8 mouse cellular contexts compared by ENCODE assay signal in the genomic region with DNA sequence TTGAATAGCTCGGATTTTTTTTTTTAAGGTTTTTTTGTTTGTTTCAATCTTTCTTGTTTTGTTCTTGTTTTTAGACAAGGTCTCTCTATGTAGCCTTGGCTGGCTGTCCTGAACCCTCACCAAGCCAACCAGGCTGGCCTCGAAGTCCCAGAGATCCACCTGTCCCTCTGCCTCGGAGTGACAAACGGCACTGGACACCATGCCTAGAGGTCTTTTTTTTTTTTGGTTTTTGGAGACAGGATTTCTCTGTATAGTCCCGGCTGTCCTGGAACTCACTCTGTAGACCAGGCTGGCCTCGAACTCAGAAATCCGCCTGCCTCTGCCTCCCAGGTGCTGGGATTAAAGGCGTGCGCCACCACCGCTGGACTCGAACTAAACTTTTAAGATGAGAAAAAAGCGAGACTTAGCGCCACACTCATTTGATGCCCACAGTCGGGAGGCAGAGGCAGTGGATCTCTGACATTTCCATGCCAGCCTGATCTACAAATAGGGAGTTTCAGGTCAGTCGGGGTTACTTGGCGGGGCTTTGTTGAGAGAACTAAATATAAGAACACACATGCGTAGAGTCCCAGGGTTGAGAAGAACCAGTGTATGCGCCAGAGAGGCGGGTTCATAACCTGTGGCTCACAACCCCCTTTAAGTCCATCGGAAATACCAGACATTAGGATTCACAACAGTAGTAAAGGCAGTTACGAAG. TPM values are rescaled to one million over a fixed set of nuclear protein-coding genes. Genes with fewer than 3 reads are reported as not detected.
A peak's percentile ranks its signal among the peaks of the same experiment; 100 is the strongest.
DNase-seq lines count a peak whose midpoint lies in the region; ATAC-seq and TF ChIP-seq lines count a peak whose summit lies in the region.

No protein-coding gene starts in this region.

- no peak for DNase-seq in heart, adult 9 months (ENCODE audit: low spot score in 2 of 2)
- no peak for DNase-seq in ES-E14 (ENCODE audit: low read depth, low spot score)
- DNase-seq in liver, postnatal 0 days: no peak
- DNase-seq in adrenal gland, adult 8-10 months: no peak
- DNase-seq in embryo, embryonic 9.5 days (ENCODE audit: extremely low spot score): no peak

- peaks cover 7% of the 10 kb centered on the region; the same call in 1 of the 2 replicates for H3K36me3 ChIP-seq in heart, embryonic 11.5 days (ENCODE audit: control insufficient read depth, insufficient read depth, low read length)
- peaks cover 14% of the 10 kb centered on the region; the same call in 1 of the 2 replicates for H3K36me3 ChIP-seq in ES-E14 (ENCODE audit: control insufficient read depth, insufficient read depth, low read length, poor library complexity, severe bottlenecking)
- peaks cover 8% of the 10 kb centered on the region for H3K36me3 ChIP-seq in heart, embryonic 16.5 days (ENCODE audit: control insufficient read depth, insufficient read depth)
- H3K36me3 ChIP-seq in liver, postnatal 0 days (replicated peaks; ENCODE audit: insufficient read depth, low read length): peaks cover 36% of the 10 kb centered on the region

- no peaks in the 10 kb centered on the region for H3K9me3 ChIP-seq in heart, embryonic 11.5 days (replicated peaks; ENCODE audit: control insufficient read depth, low read length)
- no peaks in the 10 kb centered on the region for H3K9me3 ChIP-seq in ES-E14 (ENCODE audit: control insufficient read depth, insufficient read depth, low read depth, low read length)
- no peaks in the 10 kb centered on the region for H3K9me3 ChIP-seq in heart, embryonic 16.5 days (replicated peaks; ENCODE audit: control insufficient read depth, low read length)
- H3K9me3 ChIP-seq in liver, postnatal 0 days (ENCODE audit: low read length): no peaks in the 10 kb centered on the region

- 58% methylated on average over 21 of the region's 21 CpGs for WGBS in heart, embryonic 11.5 days (ENCODE audit: insufficient replicate concordance)
- 55% methylated on average over 21 of the region's 21 CpGs for WGBS in heart, embryonic 16.5 days
- 60% methylated on average over 21 of the region's 21 CpGs for WGBS in liver, postnatal 0 days (ENCODE audit: insufficient replicate concordance)

- in situ Hi-C loops in ES-E14 (cut with MboI; ENCODE audit: low sequenced_read_pairs in 2 of 2, unreplicated experiment in 2 of 2): no loop called here

- no peaks in the 10 kb centered on the region for H3K27me3 ChIP-seq in heart, embryonic 11.5 days (ENCODE audit: control insufficient read depth, insufficient read depth, low read length)
- H3K27me3 ChIP-seq in heart, embryonic 16.5 days (ENCODE audit: control insufficient read depth, insufficient read depth, low read length): no peaks in the 10 kb centered on the region
- H3K27me3 ChIP-seq in liver, postnatal 0 days (ENCODE audit: insufficient read depth, low read length): no peaks in the 10 kb centered on the region

- peak overlapping the region; percentile 98 for H3K4me2 ChIP-seq in heart, embryonic 11.5 days
- peak overlapping the region; percentile 97 for H3K4me2 ChIP-seq in heart, embryonic 16.5 days (ENCODE audit: low read depth, low read length)
- H3K4me2 ChIP-seq in liver, postnatal 0 days (ENCODE audit: low read depth, low read length): peak overlapping the region; percentile 100

- no peak for ATAC-seq in heart, embryonic 11.5 days (replicated peaks; ENCODE audit: insufficient number of reproducible peaks, low FRiP score, low TSS enrichment)
- no peak for ATAC-seq in heart, embryonic 16.5 days (replicated peaks; ENCODE audit: extremely low read depth, insufficient read depth, low FRiP score)
- ATAC-seq in liver, postnatal 0 days: no peak
- no peak for ATAC-seq in frontal cortex, adult (ENCODE audit: low TSS enrichment)

- peaks cover 15% of the 10 kb centered on the region for H3K4me1 ChIP-seq in heart, embryonic 11.5 days (ENCODE audit: control insufficient read depth, insufficient read depth, low read length)
- H3K4me1 ChIP-seq in ES-E14 (ENCODE audit: control insufficient read depth in 2 of 2, insufficient read depth in 2 of 2, low read length in 2 of 2, poor library complexity in 1 of 2): peaks cover 0 to 20% of the 10 kb centered on the region in 2 experiments; a peak in 1 of 4 replicates
- H3K4me1 ChIP-seq in heart, embryonic 16.5 days (ENCODE audit: control insufficient read depth, insufficient read depth, low read length): peaks cover 16% of the 10 kb centered on the region
- H3K4me1 ChIP-seq in liver, postnatal 0 days (ENCODE audit: insufficient read depth): peaks cover 11% of the 10 kb centered on the region

- TF ChIP-seq CTCF in liver, postnatal 0 days (IDR thresholded peaks at IDR 0.05; ENCODE audit: low read depth): no peak

- H3K9ac ChIP-seq in heart, embryonic 11.5 days (ENCODE audit: low read depth, low read length): peak overlapping the region; percentile 91
- H3K9ac ChIP-seq in ES-E14 (ENCODE audit: insufficient read depth, low read depth, low read length, poor library complexity, severe bottlenecking): peak overlapping the region; percentile 86; the same call in 1 of the 2 replicates
- H3K9ac ChIP-seq in heart, embryonic 16.5 days (ENCODE audit: low read length): peak overlapping the region; percentile 79
- H3K9ac ChIP-seq in liver, postnatal 0 days (replicated peaks): peak overlapping the region; percentile 80

- no peak for TF ChIP-seq EP300 in liver, postnatal 0 days (IDR thresholded peaks at IDR 0.05; ENCODE audit: low read depth)

- no peak overlapping the region for H3K27ac ChIP-seq in heart, embryonic 11.5 days (ENCODE audit: low read depth, low read length)
- H3K27ac ChIP-seq in ES-E14 (ENCODE audit: insufficient read depth, low read depth, low read length, poor library complexity, severe bottlenecking): no peak overlapping the region
- H3K27ac ChIP-seq in heart, embryonic 16.5 days (ENCODE audit: low read length): no peak overlapping the region
- H3K27ac ChIP-seq in liver, postnatal 0 days (ENCODE audit: low read depth): no peak overlapping the region

- peak overlapping the region; percentile 94 for H3K4me3 ChIP-seq in heart, embryonic 11.5 days (ENCODE audit: low read depth, low read length)
- H3K4me3 ChIP-seq in ES-E14 (ENCODE audit: insufficient read depth in 1 of 2, low read depth in 1 of 2, low read length in 2 of 2, poor library complexity in 1 of 2, severe bottlenecking in 1 of 2): peak overlapping the region; percentile 74 to 75
- H3K4me3 ChIP-seq in heart, embryonic 16.5 days (ENCODE audit: low read length): peak overlapping the region; percentile 64
- H3K4me3 ChIP-seq in liver, postnatal 0 days (ENCODE audit: low read depth, low read length): peak overlapping the region; percentile 89

TF ChIP-seq in ES-E14, 5 proteins besides CTCF, POLR2A, EP300 and RAD21:
- TF ChIP-seq HCFC1 (IDR thresholded peaks at IDR 0.05; ENCODE audit: borderline replicate concordance, insufficient read depth, low read length) (no peak), ZNF384 (IDR thresholded peaks at IDR 0.05; ENCODE audit: low read depth, low read length) (no peak), ZC3H11A (IDR thresholded peaks at IDR 0.05; ENCODE audit: borderline replicate concordance, low read depth, low read length) (no peak), MAFK (IDR thresholded peaks at IDR 0.05; ENCODE audit: insufficient read depth, low read depth, low read length) (no peak)

RNA-seq across cellular contexts. Expression of a gene that starts 0.9 kb away (rescaled TPM):
- polyA plus RNA-seq in heart, embryonic 11.5 days (2014; fragmentation: Nextera tagmentation; extraction: Ambion mirVana): 25.8 and 27.8 TPM in 2 replicates
- 65.8 and 129 TPM in 2 replicates for total RNA-seq in ES-E14 (2012; rRNA removed)
- polyA plus RNA-seq in heart, embryonic 16.5 days (2015; fragmentation: Nextera tagmentation; extraction: Ambion mirVana): 40.8 and 42.9 TPM in 2 replicates
- polyA plus RNA-seq in liver, postnatal 0 days (2015; fragmentation: Nextera tagmentation; extraction: Ambion mirVana): 6.8 and 7.4 TPM in 2 replicates
- 10 to 100 TPM; 42.1 to 76.2 (median 60.1) TPM for total RNA-seq in adrenal gland, adult 8-10 months (2022)

RNA-seq across cellular contexts. Expression of a gene that starts 11.7 kb away (rescaled TPM):
- 147 and 151 TPM in 2 replicates for polyA plus RNA-seq in heart, embryonic 11.5 days (2014; fragmentation: Nextera tagmentation; extraction: Ambion mirVana)
- total RNA-seq in ES-E14 (2012; rRNA removed): 175 and 201 TPM in 2 replicates
- 125 and 133 TPM in 2 replicates for polyA plus RNA-seq in heart, embryonic 16.5 days (2015; fragmentation: Nextera tagmentation; extraction: Ambion mirVana)
- 82.2 and 85.5 TPM in 2 replicates for polyA plus RNA-seq in liver, postnatal 0 days (2015; fragmentation: Nextera tagmentation; extraction: Ambion mirVana)
- 100 to 1,000 TPM in 1 of 4 experiments, 10 to 100 TPM in 3; 74.1 to 119 (median 79.6) TPM for total RNA-seq in adrenal gland, adult 8-10 months (2022)

RNA-seq across cellular contexts. Expression of a gene that starts 12.1 kb away (rescaled TPM):
- 18.3 and 19.7 TPM in 2 replicates for polyA plus RNA-seq in heart, embryonic 11.5 days (2014; fragmentation: Nextera tagmentation; extraction: Ambion mirVana)
- 65.6 and 78.2 TPM in 2 replicates for total RNA-seq in ES-E14 (2012; rRNA removed)
- 19.3 and 20.5 TPM in 2 replicates for polyA plus RNA-seq in heart, embryonic 16.5 days (2015; fragmentation: Nextera tagmentation; extraction: Ambion mirVana)
- 12.7 and 12.8 TPM in 2 replicates for polyA plus RNA-seq in liver, postnatal 0 days (2015; fragmentation: Nextera tagmentation; extraction: Ambion mirVana)
- total RNA-seq in adrenal gland, adult 8-10 months (2022): 10 to 100 TPM; 30.0 to 43.8 (median 35.1) TPM

RNA-seq across cellular contexts. Expression of a gene that starts 12.7 kb away (rescaled TPM):
- polyA plus RNA-seq in heart, embryonic 11.5 days (2014; fragmentation: Nextera tagmentation; extraction: Ambion mirVana): 7.2 and 7.8 TPM in 2 replicates
- 32.8 and 34.8 TPM in 2 replicates for total RNA-seq in ES-E14 (2012; rRNA removed)
- polyA plus RNA-seq in heart, embryonic 16.5 days (2015; fragmentation: Nextera tagmentation; extraction: Ambion mirVana): 12.8 and 14.0 TPM in 2 replicates
- 7.1 and 7.9 TPM in 2 replicates for polyA plus RNA-seq in liver, postnatal 0 days (2015; fragmentation: Nextera tagmentation; extraction: Ambion mirVana)
- total RNA-seq in adrenal gland, adult 8-10 months (2022): 10 to 100 TPM; 35.3 to 39.7 (median 37.5) TPM

RNA-seq across cellular contexts. Expression of a gene that starts 12.7 kb away (rescaled TPM):
- polyA plus RNA-seq in heart, embryonic 11.5 days (2014; fragmentation: Nextera tagmentation; extraction: Ambion mirVana): 22.0 and 23.4 TPM in 2 replicates
- total RNA-seq in ES-E14 (2012; rRNA removed): 39.4 and 64.9 TPM in 2 replicates
- 56.1 and 64.3 TPM in 2 replicates for polyA plus RNA-seq in heart, embryonic 16.5 days (2015; fragmentation: Nextera tagmentation; extraction: Ambion mirVana)
- polyA plus RNA-seq in liver, postnatal 0 days (2015; fragmentation: Nextera tagmentation; extraction: Ambion mirVana): 47.0 and 47.9 TPM in 2 replicates
- 100 to 1,000 TPM; 195 to 259 (median 213) TPM for total RNA-seq in adrenal gland, adult 8-10 months (2022)
